Mouse (Mus musculus): Measurements from ENCODE around the gene Gm11214. TPM values are rescaled to one million over a fixed set of nuclear protein-coding genes. Genes with fewer than 3 reads are reported as not detected.

The Gm11214 gene
- total RNA-seq, 1 experiment = not detected

- Histone ChIP-seq H3K4me1 (ENCODE audit: control insufficient read depth in 2 of 2, insufficient read depth in 2 of 2, low read length in 2 of 2, poor library complexity in 1 of 2) (no peaks in the 10 kb centered on the region), H3K9me3 (ENCODE audit: control insufficient read depth, insufficient read depth, low read depth, low read length) (no peaks in the 10 kb centered on the region), H3K4me3 (ENCODE audit: insufficient read depth in 1 of 2, low read depth in 1 of 2, low read length in 2 of 2, poor library complexity in 1 of 2, severe bottlenecking in 1 of 2) (no peak overlapping the region), H3K27ac (ENCODE audit: insufficient read depth, low read depth, low read length, poor library complexity, severe bottlenecking) (no peak overlapping the region), H3K9ac (ENCODE audit: insufficient read depth, low read depth, low read length, poor library complexity, severe bottlenecking) (no peak overlapping the region), H3K36me3 (ENCODE audit: control insufficient read depth, insufficient read depth, low read length, poor library complexity, severe bottlenecking) (no peaks in the 10 kb centered on the region)
- DNase-seq (ENCODE audit: low read depth, low spot score) = no peak
- in situ Hi-C loops (cut with MboI; ENCODE audit: low sequenced_read_pairs in 2 of 2, unreplicated experiment in 2 of 2) = no loop called here
- TF ChIP-seq ZNF384 (IDR thresholded peaks at IDR 0.05; ENCODE audit: low read depth, low read length) (no peak), CHD2 (IDR thresholded peaks at IDR 0.05; ENCODE audit: low read depth, low read length) (no peak), ZC3H11A (IDR thresholded peaks at IDR 0.05; ENCODE audit: borderline replicate concordance, low read depth, low read length) (no peak)
These were observed 41.1 kb upstream of the Gm11214 start for GRCm38 (mm10) chr4:63704232-63704631.

GRCm38 (mm10) chr4:63703686-63704085 lies 40.5 kb upstream of the Gm11214 start:
- no peaks in the 10 kb centered on the region for H3K4me1 ChIP-seq (ENCODE audit: control insufficient read depth in 2 of 2, insufficient read depth in 2 of 2, low read length in 2 of 2, poor library complexity in 1 of 2)
- in situ Hi-C loops (cut with MboI; ENCODE audit: low sequenced_read_pairs in 2 of 2, unreplicated experiment in 2 of 2) = no loop called here
- no peak overlapping the region for H3K9ac ChIP-seq (ENCODE audit: insufficient read depth, low read depth, low read length, poor library complexity, severe bottlenecking)
- H3K36me3 ChIP-seq (ENCODE audit: control insufficient read depth, insufficient read depth, low read length, poor library complexity, severe bottlenecking) = no peaks in the 10 kb centered on the region
- H3K4me3 ChIP-seq (ENCODE audit: insufficient read depth in 1 of 2, low read depth in 1 of 2, low read length in 2 of 2, poor library complexity in 1 of 2, severe bottlenecking in 1 of 2) = no peak overlapping the region
- H3K9me3 ChIP-seq (ENCODE audit: control insufficient read depth, insufficient read depth, low read depth, low read length) = no peaks in the 10 kb centered on the region
- TF ChIP-seq ZNF384 (IDR thresholded peaks at IDR 0.05; ENCODE audit: low read depth, low read length) (no peak), MAFK (IDR thresholded peaks at IDR 0.05; ENCODE audit: insufficient read depth, low read depth, low read length) (no peak), ZC3H11A (IDR thresholded peaks at IDR 0.05; ENCODE audit: borderline replicate concordance, low read depth, low read length) (no peak), HCFC1 (IDR thresholded peaks at IDR 0.05; ENCODE audit: borderline replicate concordance, insufficient read depth, low read length) (no peak)
- DNase-seq (ENCODE audit: low read depth, low spot score) = no peak
- no peak overlapping the region for H3K27ac ChIP-seq (ENCODE audit: insufficient read depth, low read depth, low read length, poor library complexity, severe bottlenecking)

GRCm38 (mm10) chr4:63702006-63702704 lies 39.0 kb upstream of the Gm11214 start:
- Histone ChIP-seq H3K36me3 (ENCODE audit: control insufficient read depth, insufficient read depth, low read length, poor library complexity, severe bottlenecking) (no peaks in the 10 kb centered on the region), H3K9ac (ENCODE audit: insufficient read depth, low read depth, low read length, poor library complexity, severe bottlenecking) (no peak overlapping the region), H3K4me1 (ENCODE audit: control insufficient read depth in 2 of 2, insufficient read depth in 2 of 2, low read length in 2 of 2, poor library complexity in 1 of 2) (no peaks in the 10 kb centered on the region), H3K27ac (ENCODE audit: insufficient read depth, low read depth, low read length, poor library complexity, severe bottlenecking) (no peak overlapping the region), H3K4me3 (ENCODE audit: insufficient read depth in 1 of 2, low read depth in 1 of 2, low read length in 2 of 2, poor library complexity in 1 of 2, severe bottlenecking in 1 of 2) (no peak overlapping the region), H3K9me3 (ENCODE audit: control insufficient read depth, insufficient read depth, low read depth, low read length) (no peaks in the 10 kb centered on the region)
- in situ Hi-C loops (cut with MboI; ENCODE audit: low sequenced_read_pairs in 2 of 2, unreplicated experiment in 2 of 2) = no loop called here
- no peak for TF ChIP-seq MAFK (IDR thresholded peaks at IDR 0.05; ENCODE audit: insufficient read depth, low read depth, low read length)
- TF ChIP-seq HCFC1 (IDR thresholded peaks at IDR 0.05; ENCODE audit: borderline replicate concordance, insufficient read depth, low read length) = no peak
- TF ChIP-seq ZNF384 (IDR thresholded peaks at IDR 0.05; ENCODE audit: low read depth, low read length) = no peak
- no peak for TF ChIP-seq ZC3H11A (IDR thresholded peaks at IDR 0.05; ENCODE audit: borderline replicate concordance, low read depth, low read length)
- no peak for TF ChIP-seq CHD2 (IDR thresholded peaks at IDR 0.05; ENCODE audit: low read depth, low read length)
- no peak for DNase-seq (ENCODE audit: low read depth, low spot score)

GRCm38 (mm10) chr4:63699749-63700148 lies 36.6 kb upstream of the Gm11214 start:
- H3K9me3 ChIP-seq (ENCODE audit: control insufficient read depth, insufficient read depth, low read depth, low read length) = no peaks in the 10 kb centered on the region
- H3K4me3 ChIP-seq (ENCODE audit: insufficient read depth in 1 of 2, low read depth in 1 of 2, low read length in 2 of 2, poor library complexity in 1 of 2, severe bottlenecking in 1 of 2) = no peak overlapping the region
- no peak overlapping the region for H3K27ac ChIP-seq (ENCODE audit: insufficient read depth, low read depth, low read length, poor library complexity, severe bottlenecking)
- TF ChIP-seq ZC3H11A (IDR thresholded peaks at IDR 0.05; ENCODE audit: borderline replicate concordance, low read depth, low read length) (no peak), ZNF384 (IDR thresholded peaks at IDR 0.05; ENCODE audit: low read depth, low read length) (no peak), HCFC1 (IDR thresholded peaks at IDR 0.05; ENCODE audit: borderline replicate concordance, insufficient read depth, low read length) (no peak), MAFK (IDR thresholded peaks at IDR 0.05; ENCODE audit: insufficient read depth, low read depth, low read length) (no peak), CHD2 (IDR thresholded peaks at IDR 0.05; ENCODE audit: low read depth, low read length) (no peak)
- no peaks in the 10 kb centered on the region for H3K36me3 ChIP-seq (ENCODE audit: control insufficient read depth, insufficient read depth, low read length, poor library complexity, severe bottlenecking)
- no peak for DNase-seq (ENCODE audit: low read depth, low spot score)
- in situ Hi-C loops (cut with MboI; ENCODE audit: low sequenced_read_pairs in 2 of 2, unreplicated experiment in 2 of 2) = no loop called here
- no peak overlapping the region for H3K9ac ChIP-seq (ENCODE audit: insufficient read depth, low read depth, low read length, poor library complexity, severe bottlenecking)
- no peaks in the 10 kb centered on the region for H3K4me1 ChIP-seq (ENCODE audit: control insufficient read depth in 2 of 2, insufficient read depth in 2 of 2, low read length in 2 of 2, poor library complexity in 1 of 2)

GRCm38 (mm10) chr4:63696921-63697320 lies 33.7 kb upstream of the Gm11214 start:
- Histone ChIP-seq H3K36me3 (ENCODE audit: control insufficient read depth, insufficient read depth, low read length, poor library complexity, severe bottlenecking) (no peaks in the 10 kb centered on the region), H3K9me3 (ENCODE audit: control insufficient read depth, insufficient read depth, low read depth, low read length) (no peaks in the 10 kb centered on the region), H3K4me3 (ENCODE audit: insufficient read depth in 1 of 2, low read depth in 1 of 2, low read length in 2 of 2, poor library complexity in 1 of 2, severe bottlenecking in 1 of 2) (no peak overlapping the region), H3K9ac (ENCODE audit: insufficient read depth, low read depth, low read length, poor library complexity, severe bottlenecking) (no peak overlapping the region), H3K4me1 (ENCODE audit: control insufficient read depth in 2 of 2, insufficient read depth in 2 of 2, low read length in 2 of 2, poor library complexity in 1 of 2) (no peaks in the 10 kb centered on the region), H3K27ac (ENCODE audit: insufficient read depth, low read depth, low read length, poor library complexity, severe bottlenecking) (no peak overlapping the region)
- no peak for DNase-seq (ENCODE audit: low read depth, low spot score)
- no peak for TF ChIP-seq HCFC1 (IDR thresholded peaks at IDR 0.05; ENCODE audit: borderline replicate concordance, insufficient read depth, low read length)
- TF ChIP-seq MAFK (IDR thresholded peaks at IDR 0.05; ENCODE audit: insufficient read depth, low read depth, low read length) = no peak
- no peak for TF ChIP-seq CHD2 (IDR thresholded peaks at IDR 0.05; ENCODE audit: low read depth, low read length)
- no peak for TF ChIP-seq ZC3H11A (IDR thresholded peaks at IDR 0.05; ENCODE audit: borderline replicate concordance, low read depth, low read length)
- no peak for TF ChIP-seq ZNF384 (IDR thresholded peaks at IDR 0.05; ENCODE audit: low read depth, low read length)
- in situ Hi-C loops (cut with MboI; ENCODE audit: low sequenced_read_pairs in 2 of 2, unreplicated experiment in 2 of 2) = no loop called here

All from ES-E14 (cell line).